Mouse (Mus musculus): Measurements from ENCODE around the gene Nynrin. TPM values are rescaled to one million over a fixed set of nuclear protein-coding genes. Genes with fewer than 3 reads are reported as not detected.

The Nynrin gene
- polyA plus RNA-seq, 1 experiment from 2014 or later = 41.7 TPM

DNA sequence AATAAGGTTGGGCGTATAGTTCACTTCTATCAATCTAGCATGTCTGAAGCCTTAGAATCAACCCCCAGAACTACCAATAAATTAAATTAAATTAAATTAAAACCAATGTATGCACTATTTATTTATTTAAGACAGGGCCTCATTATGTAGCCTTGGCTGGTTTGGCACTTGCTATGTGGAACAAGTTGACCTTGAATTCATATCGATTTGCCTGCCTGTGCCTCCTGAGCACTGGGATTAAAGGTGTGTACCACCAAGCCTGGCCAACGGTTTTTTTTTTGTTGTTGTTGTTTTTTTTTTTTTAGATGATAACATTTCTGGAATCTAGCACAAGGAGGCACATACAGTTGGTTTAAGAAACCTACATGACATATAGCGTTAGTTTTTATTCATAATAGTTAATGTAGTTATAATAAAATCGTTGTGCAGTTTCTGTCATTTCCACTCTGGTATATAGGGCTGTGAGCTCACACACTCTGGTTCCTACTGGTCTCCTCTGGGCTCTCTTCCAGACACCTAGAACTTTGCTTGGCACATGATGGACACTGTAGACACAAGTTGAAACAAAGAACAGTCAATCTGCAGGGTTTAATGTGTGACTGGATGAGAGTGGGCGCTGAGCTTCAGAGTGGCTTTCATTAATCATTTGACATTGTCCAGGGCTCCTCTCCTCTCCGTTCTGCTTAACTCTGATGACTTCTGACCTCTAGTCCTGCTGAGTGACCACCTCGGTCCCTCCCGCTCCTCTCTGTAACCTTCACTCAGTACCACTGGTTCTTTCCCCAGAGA, 8.1 kb upstream of the Nynrin start:
- H3K4me1 ChIP-seq = 0 out of 2 replicates have a peak, but pooled peaks cover 5% of the 10 kb centered on the region
- WGBS = 77% methylated on average over 9 of the region's 9 CpGs
- ATAC-seq (ENCODE audit: insufficient number of reproducible peaks, insufficient read depth, low FRiP score, low TSS enrichment) = no peak

DNA sequence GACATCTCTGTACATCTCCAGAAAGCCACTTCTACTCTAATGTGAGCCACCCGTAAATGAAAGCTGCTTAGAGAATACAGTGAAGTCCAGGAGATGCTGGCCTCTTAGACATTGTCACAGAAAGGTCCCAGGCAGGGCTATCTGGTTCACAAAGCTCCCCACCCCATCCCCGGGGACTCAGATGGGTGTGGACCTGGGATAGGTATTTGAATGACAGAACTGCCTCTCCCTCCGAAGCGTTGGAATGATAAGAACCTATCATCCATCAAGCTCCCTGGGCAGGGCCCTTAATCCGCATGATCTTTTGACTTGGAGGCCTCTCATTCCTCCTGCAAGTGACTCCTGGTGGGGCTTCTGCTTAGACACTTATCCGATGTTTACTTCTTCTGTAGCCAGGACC, 2.9 kb upstream of the Nynrin start:
- no peak overlapping the region for H3K27ac ChIP-seq
- ATAC-seq (ENCODE audit: insufficient number of reproducible peaks, insufficient read depth, low FRiP score, low TSS enrichment) = no peak
- H3K36me3 ChIP-seq = no peaks in the 10 kb centered on the region
- peaks cover 28% of the 10 kb centered on the region for H3K4me1 ChIP-seq
- 70% methylated on average over 6 of the region's 6 CpGs for WGBS
- no peak overlapping the region for H3K4me3 ChIP-seq
- no peaks in the 10 kb centered on the region for H3K9me3 ChIP-seq
- no peaks in the 10 kb centered on the region for H3K27me3 ChIP-seq
- H3K4me2 ChIP-seq (replicated peaks) = no peak overlapping the region
- H3K9ac ChIP-seq = no peak overlapping the region

More for the DNA sequence above, 8.1 kb upstream of the Nynrin start:
- Histone ChIP-seq H3K27ac (no peak overlapping the region), H3K4me2 (replicated peaks) (no peak overlapping the region), H3K9ac (no peak overlapping the region), H3K9me3 (no peaks in the 10 kb centered on the region), H3K27me3 (no peaks in the 10 kb centered on the region), H3K4me3 (no peak overlapping the region), H3K36me3 (no peaks in the 10 kb centered on the region)

DNA sequence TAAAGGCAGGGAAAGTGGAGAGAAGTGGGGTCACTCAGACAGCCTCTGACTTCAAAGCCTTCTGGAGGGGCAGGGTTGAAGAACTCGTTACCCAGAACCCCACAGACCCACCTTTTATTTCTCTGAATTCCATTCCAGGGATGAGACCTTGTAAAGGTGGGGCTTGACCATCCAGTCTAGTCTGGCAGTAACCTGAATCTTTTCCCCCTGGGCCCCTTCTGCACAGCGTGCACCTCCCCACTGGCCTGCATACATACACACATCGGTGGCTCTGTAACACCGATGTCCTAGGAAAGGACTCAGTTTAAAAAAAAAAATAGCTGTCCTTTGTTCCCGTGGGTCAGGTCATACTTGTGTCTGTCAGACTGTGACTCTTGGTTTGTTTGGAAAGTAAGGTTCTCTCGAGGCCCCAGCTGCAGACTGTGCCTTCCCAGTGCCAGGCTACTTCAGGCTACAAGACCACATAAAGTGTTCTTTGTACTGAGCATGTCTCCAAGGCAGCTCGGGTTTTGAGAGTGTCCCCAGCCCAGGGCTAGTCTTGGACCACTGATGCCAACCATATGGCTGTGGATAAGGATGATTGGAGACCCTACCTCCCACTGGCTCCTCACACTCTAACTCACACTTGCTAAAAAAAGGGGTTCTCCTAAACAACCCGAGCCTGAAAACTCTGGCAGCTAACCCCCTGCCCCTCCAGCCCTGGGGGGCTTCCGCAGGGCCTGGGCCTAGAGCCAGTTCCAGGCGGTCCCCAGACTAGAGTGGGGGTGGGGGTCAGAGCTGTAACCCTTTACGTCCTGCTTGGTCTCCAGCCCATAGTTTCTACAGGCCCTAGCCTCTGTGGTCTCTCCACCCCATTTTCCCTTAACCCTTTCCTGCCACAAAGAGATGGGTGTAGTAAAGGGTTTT, 911 bp upstream of the Nynrin start:
- WGBS = 2% methylated on average over 11 of the region's 11 CpGs
- no peaks in the 10 kb centered on the region for H3K27me3 ChIP-seq
- H3K4me2 ChIP-seq (replicated peaks) = peak overlapping the region; percentile 82
- peak; percentile 83 for ATAC-seq (ENCODE audit: insufficient number of reproducible peaks, insufficient read depth, low FRiP score, low TSS enrichment)
- H3K9ac ChIP-seq = peak overlapping the region; percentile 84
- no peaks in the 10 kb centered on the region for H3K9me3 ChIP-seq
- peaks cover 47% of the 10 kb centered on the region for H3K4me1 ChIP-seq
- peak overlapping the region; percentile 74 for H3K4me3 ChIP-seq
- peak overlapping the region; percentile 98 for H3K27ac ChIP-seq
- H3K36me3 ChIP-seq = peaks cover 6% of the 10 kb centered on the region; the same call in 1 of the 2 replicates

GRCm38 (mm10) chr14:55854406-55855100, 743 bp downstream of the Nynrin start:
- Histone ChIP-seq H3K4me3 (peak overlapping the region; percentile 74), H3K27me3 (no peaks in the 10 kb centered on the region), H3K4me2 (replicated peaks) (peak overlapping the region; percentile 82), H3K27ac (peak overlapping the region; percentile 98), H3K9me3 (no peaks in the 10 kb centered on the region), H3K9ac (peak overlapping the region; percentile 84), H3K4me1 (peaks cover 60% of the 10 kb centered on the region), H3K36me3 (peaks cover 8% of the 10 kb centered on the region; the same call in 1 of the 2 replicates)
- WGBS = under 1% methylated on average over 9 of the region's 9 CpGs
- ATAC-seq (ENCODE audit: insufficient number of reproducible peaks, insufficient read depth, low FRiP score, low TSS enrichment) = peak; percentile 7; the same call in 1 of the 2 replicates

GRCm38 (mm10) chr14:55855101-55855561, 1.3 kb downstream of the Nynrin start:
- Histone ChIP-seq H3K9ac (peak overlapping the region; percentile 84), H3K36me3 (peaks cover 8% of the 10 kb centered on the region; the same call in 1 of the 2 replicates), H3K4me2 (replicated peaks) (peak overlapping the region; percentile 82), H3K27me3 (no peaks in the 10 kb centered on the region), H3K4me3 (peak overlapping the region; percentile 74), H3K27ac (peak overlapping the region; percentile 98), H3K9me3 (no peaks in the 10 kb centered on the region), H3K4me1 (peaks cover 63% of the 10 kb centered on the region)
- WGBS = 0% methylated on average over 4 of the region's 4 CpGs
- peak; percentile 30 for ATAC-seq (ENCODE audit: insufficient number of reproducible peaks, insufficient read depth, low FRiP score, low TSS enrichment)

DNA sequence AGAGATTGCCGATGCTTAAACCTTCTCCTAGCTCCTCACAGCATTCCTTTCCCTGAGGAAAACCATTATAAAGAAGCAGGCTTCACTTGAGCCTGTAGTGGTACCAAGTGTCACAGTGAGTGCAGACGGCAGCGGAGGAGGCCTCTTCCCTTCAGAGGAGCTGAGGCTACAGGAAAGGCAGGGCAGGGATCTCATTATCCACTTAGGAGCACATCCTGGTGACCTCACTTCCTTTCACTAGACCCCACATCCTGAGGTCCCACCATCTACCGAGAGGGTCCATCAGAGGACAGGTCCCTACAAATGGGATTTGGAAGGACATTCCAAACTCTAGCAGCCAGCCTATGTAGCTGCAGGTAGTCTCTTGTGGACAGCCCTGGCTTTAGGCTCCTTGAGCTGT, 3.8 kb downstream of the Nynrin start:
- Histone ChIP-seq H3K4me1 (peaks cover 64% of the 10 kb centered on the region), H3K9me3 (no peaks in the 10 kb centered on the region), H3K4me2 (replicated peaks) (peak overlapping the region; percentile 82), H3K4me3 (peak overlapping the region; percentile 19), H3K27me3 (no peaks in the 10 kb centered on the region), H3K36me3 (peaks cover 14% of the 10 kb centered on the region), H3K9ac (peak overlapping the region; percentile 49), H3K27ac (0 out of 2 replicates have a peak overlapping the region, but pooled peaks have one; percentile 1)
- 33% methylated on average over 4 of the region's 4 CpGs for WGBS
- no peak for ATAC-seq (ENCODE audit: insufficient number of reproducible peaks, insufficient read depth, low FRiP score, low TSS enrichment)

- Histone ChIP-seq H3K27ac (peak overlapping the region; percentile 63; the same call in 1 of the 2 replicates), H3K36me3 (peaks cover 57% of the 10 kb centered on the region), H3K9ac (no peak overlapping the region; the same call in 1 of the 2 replicates), H3K9me3 (no peaks in the 10 kb centered on the region), H3K4me1 (peaks cover 56% of the 10 kb centered on the region), H3K27me3 (no peaks in the 10 kb centered on the region), H3K4me2 (replicated peaks) (no peak overlapping the region), H3K4me3 (no peak overlapping the region)
- WGBS = 59% methylated on average over 6 of the region's 6 CpGs
- no peak for ATAC-seq (ENCODE audit: insufficient number of reproducible peaks, insufficient read depth, low FRiP score, low TSS enrichment)
Observed at GRCm38 (mm10) chr14:55862186-55862585, 8.4 kb downstream of the Nynrin start.

GRCm38 (mm10) chr14:55862970-55863369, 9.2 kb downstream of the Nynrin start:
- Histone ChIP-seq H3K9ac (no peak overlapping the region), H3K4me2 (replicated peaks) (no peak overlapping the region), H3K4me3 (no peak overlapping the region), H3K36me3 (peaks cover 53% of the 10 kb centered on the region), H3K4me1 (peaks cover 48% of the 10 kb centered on the region), H3K9me3 (no peaks in the 10 kb centered on the region), H3K27me3 (no peaks in the 10 kb centered on the region), H3K27ac (no peak overlapping the region)
- WGBS = 87% methylated on average over 10 of the region's 10 CpGs
- ATAC-seq (ENCODE audit: insufficient number of reproducible peaks, insufficient read depth, low FRiP score, low TSS enrichment) = no peak

DNA sequence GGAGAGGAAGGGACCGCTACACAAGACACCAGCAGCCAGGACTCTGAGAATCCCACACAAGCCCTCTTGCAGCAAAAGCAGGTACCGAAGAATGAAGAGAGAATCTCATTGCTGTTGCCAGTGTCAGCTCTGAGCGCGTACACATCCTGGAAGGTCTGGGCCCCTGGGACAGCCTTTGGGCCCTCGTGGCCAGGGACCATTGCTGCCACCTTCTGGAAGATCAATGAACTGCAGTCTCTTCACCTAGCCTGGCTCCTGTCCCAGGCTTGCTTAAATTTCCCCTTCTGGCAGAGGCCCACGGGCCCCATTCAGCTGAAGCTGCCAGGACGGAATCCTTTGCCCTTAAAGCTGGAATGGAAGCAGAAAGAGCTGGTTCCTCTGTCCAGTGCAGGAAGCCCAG, 10.0 kb downstream of the Nynrin start:
- Histone ChIP-seq H3K9ac (no peak overlapping the region), H3K27ac (peak overlapping the region; percentile 30; the same call in 1 of the 2 replicates), H3K4me3 (0 out of 2 replicates have a peak overlapping the region, but pooled peaks have one; percentile 4), H3K4me2 (replicated peaks) (0 out of 2 replicates have a peak overlapping the region, but pooled peaks have one; percentile 7), H3K36me3 (peaks cover 61% of the 10 kb centered on the region), H3K27me3 (no peaks in the 10 kb centered on the region), H3K9me3 (no peaks in the 10 kb centered on the region), H3K4me1 (peaks cover 44% of the 10 kb centered on the region)
- 16% methylated on average over 7 of the region's 7 CpGs for WGBS
- no peak for ATAC-seq (ENCODE audit: insufficient number of reproducible peaks, insufficient read depth, low FRiP score, low TSS enrichment)

- H3K4me2 ChIP-seq (replicated peaks) = no peak overlapping the region
- no peak for ATAC-seq (ENCODE audit: insufficient number of reproducible peaks, insufficient read depth, low FRiP score, low TSS enrichment)
- H3K4me1 ChIP-seq = peaks cover 21% of the 10 kb centered on the region
- H3K9ac ChIP-seq = no peak overlapping the region
- H3K27ac ChIP-seq = no peak overlapping the region
- peaks cover 92% of the 10 kb centered on the region for H3K36me3 ChIP-seq
- no peaks in the 10 kb centered on the region for H3K9me3 ChIP-seq
- H3K27me3 ChIP-seq = no peaks in the 10 kb centered on the region
- no peak overlapping the region for H3K4me3 ChIP-seq
- 35% methylated on average over 4 of the region's 4 CpGs for WGBS
Observed at GRCm38 (mm10) chr14:55866962-55867361, 13.2 kb downstream of the Nynrin start.

Measured in embryonic facial prominence, embryonic 12.5 days (tissue).